Mouse (Mus musculus): ENCODE results near the gene Lgals9.

The Lgals9 gene

GRCm38 (mm10) chr11:78924916-78925315, 59.8 kb downstream of the Lgals9 start:
- no peak for ATAC-seq (ENCODE audit: insufficient number of reproducible peaks, low FRiP score, low TSS enrichment)

DNA sequence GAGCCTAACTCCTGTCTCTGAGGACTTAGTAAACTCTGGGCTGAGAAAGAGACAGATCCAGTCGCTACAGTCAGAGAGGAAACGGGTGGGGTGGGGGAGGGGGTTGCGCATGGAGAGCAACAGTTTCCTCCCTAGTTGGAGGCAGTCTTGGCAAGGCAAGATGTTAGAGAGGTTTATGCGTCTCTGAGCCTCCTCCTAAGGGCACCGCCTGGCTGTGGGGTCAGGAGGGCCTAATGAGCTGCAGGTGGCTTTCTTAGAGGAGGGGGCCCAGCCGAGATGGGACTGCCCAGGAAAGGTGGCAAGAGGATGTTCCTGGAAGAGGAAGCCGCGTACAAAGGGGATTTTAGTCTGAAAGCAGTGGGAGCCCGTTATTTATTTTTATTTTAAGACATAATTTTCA, 60.6 kb downstream of the Lgals9 start:
- ATAC-seq (ENCODE audit: insufficient number of reproducible peaks, low FRiP score, low TSS enrichment): no peak

DNA sequence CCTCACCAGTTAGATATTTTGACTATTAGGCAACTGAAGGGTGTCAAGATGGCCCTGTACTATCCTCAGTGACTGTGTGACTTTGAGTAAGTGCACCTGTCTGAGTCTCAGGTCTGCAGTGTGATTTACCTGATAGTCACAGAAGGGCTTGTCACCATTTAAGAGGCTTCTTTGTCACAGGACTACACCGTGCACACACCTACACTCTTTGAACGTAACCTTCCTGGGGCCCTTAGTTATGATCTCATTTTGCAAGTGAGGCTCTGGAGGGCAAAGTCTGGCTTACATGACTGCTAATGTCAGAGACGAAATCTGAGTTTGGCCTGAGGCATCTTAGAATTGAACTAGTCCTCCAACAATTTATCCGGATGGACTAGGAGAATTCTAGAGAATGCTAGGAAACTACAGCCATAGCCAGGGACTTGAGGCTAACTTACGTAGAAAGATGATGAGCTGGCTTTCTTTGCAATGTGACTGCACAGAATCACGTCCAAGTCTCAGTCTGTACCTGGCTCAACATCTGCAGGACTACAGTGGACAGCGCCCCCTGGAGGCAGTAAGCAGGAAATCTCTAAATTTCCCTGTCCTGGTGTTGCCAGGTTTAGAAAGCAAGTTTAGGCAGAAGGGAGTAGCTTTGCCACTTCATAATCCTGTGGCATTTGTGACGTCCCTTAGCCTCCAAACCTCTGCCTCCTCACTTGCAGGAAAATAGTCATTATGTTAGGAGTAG, 61.9 kb downstream of the Lgals9 start:
- ATAC-seq (ENCODE audit: insufficient number of reproducible peaks, low FRiP score, low TSS enrichment): no peak

DNA sequence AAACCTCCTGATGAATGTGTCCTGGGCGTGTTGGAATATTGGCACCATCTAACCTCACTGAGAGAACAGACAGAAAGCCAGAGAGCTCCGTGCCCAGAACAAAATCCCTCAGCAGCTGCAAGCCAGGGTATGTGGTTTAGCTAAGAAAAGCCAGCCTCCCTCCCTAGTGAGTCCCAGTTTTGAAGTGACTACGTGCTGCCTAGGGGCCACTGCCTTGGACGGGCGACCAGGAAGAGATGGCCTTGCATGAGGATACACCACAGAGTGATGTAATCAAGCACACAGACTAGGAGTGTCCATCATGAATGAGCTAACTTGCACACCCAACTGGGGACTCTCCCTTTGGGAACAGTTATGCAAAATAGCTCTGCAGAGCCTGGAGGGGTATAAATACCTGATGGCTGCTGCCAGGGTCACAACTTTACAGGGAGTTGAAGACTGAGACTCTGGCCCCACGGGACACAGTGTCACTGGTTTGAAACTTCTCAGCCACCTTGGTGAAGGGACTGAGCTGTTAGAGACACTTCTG, 64.3 kb downstream of the Lgals9 start, which contains the start of gene Nos2:
TSS of gene Nos2 (plus strand) at position 377 of the 529 bp plus-strand sequence.
- ATAC-seq (ENCODE audit: insufficient number of reproducible peaks, low FRiP score, low TSS enrichment): no peak

DNA sequence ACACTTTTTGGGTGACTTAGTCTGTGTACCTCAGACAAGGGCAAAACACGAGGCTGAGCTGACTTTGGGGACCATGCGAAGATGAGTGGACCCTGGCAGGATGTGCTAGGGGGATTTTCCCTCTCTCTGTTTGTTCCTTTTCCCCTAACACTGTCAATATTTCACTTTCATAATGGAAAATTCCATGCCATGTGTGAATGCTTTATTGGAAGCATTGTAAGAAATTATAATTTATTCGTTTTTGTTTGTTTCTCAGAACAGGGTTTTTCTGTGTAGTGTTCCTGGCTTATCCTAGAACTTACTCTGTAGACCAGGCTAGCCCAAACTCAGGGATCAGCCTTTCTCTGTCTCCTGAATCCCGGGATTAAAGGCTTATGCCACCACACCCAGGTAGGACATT, 65.0 kb downstream of the Lgals9 start:
- no peak for ATAC-seq (ENCODE audit: insufficient number of reproducible peaks, low FRiP score, low TSS enrichment)

DNA sequence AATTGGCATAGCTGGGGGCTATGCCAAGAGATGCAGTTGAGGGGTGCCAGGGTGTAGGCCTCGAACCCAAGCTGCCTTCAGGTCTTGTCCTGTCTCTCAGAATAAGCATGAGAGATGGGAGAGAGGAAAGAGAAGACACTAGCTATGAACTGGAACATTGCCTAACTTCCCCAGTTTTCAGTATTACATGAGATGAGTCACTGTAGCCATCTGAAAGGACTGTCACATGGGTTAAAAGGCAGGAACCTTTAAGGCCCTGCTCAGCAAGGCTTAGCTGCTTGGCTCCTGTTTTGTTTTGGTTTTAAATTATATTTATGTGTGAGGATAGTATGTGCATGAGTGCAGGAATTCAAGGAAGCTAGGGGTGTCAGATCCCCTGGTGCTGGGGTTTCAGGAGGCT, 68.3 kb downstream of the Lgals9 start:
- no peak for ATAC-seq (ENCODE audit: insufficient number of reproducible peaks, low FRiP score, low TSS enrichment)

- ATAC-seq (ENCODE audit: insufficient number of reproducible peaks, low FRiP score, low TSS enrichment): peak; percentile 49; the same call in 1 of the 2 replicates
These were observed 69.3 kb downstream of the Lgals9 start for GRCm38 (mm10) chr11:78915473-78915872.

All from cerebellum, adult (tissue).